Mouse (Mus musculus): ENCODE data around the gene Olfr204.
"Not testable (repeated sequence)": the region's sequence is repeated elsewhere in the genome, so short reads cannot be mapped to it uniquely, and the experiment has no call there.

Olfr204 gene

GRCm38 (mm10) chr16:59318148-59318547 lies at the start of gene Olfr204:
Gene Olfr204 (minus strand): TSS chr16:59318248.
- DNase-seq (ENCODE audit: low read depth, low spot score) = no peak

GRCm38 (mm10) chr16:59363893-59364292 lies 45.8 kb upstream of the Olfr204 start, which contains the start of gene Olfr209:
Gene Olfr209 (minus strand): TSS chr16:59363993.
- DNase-seq (ENCODE audit: low read depth, low spot score) = no peak

- DNase-seq (ENCODE audit: low read depth, low spot score) = no peak
These were observed 31.1 kb upstream of the Olfr204 start, which contains the start of gene Olfr206 for GRCm38 (mm10) chr16:59349146-59349545. Gene Olfr206 (minus strand): TSS chr16:59349246.

- DNase-seq (ENCODE audit: low read depth, low spot score) = no peak
These were observed 13.0 kb upstream of the Olfr204 start, which contains the start of gene Olfr205 for GRCm38 (mm10) chr16:59331038-59331437. Gene Olfr205 (minus strand): TSS chr16:59331138.

- not testable (repeated sequence) for DNase-seq (ENCODE audit: low read depth, low spot score)
These were observed 5.2 kb upstream of the Olfr204 start for GRCm38 (mm10) chr16:59323262-59323661.

- no peak for DNase-seq (ENCODE audit: low read depth, low spot score)
These were observed 19.5 kb downstream of the Olfr204 start, which contains the start of gene Olfr203 for GRCm38 (mm10) chr16:59298581-59298980. Gene Olfr203 (plus strand): TSS chr16:59298881.

GRCm38 (mm10) chr16:59287576-59287975 lies 30.5 kb downstream of the Olfr204 start:
- DNase-seq (ENCODE audit: low read depth, low spot score) = not testable (repeated sequence)

- no peak for DNase-seq (ENCODE audit: low read depth, low spot score)
These were observed 31.4 kb downstream of the Olfr204 start, which contains the start of gene Olfr202 for GRCm38 (mm10) chr16:59286693-59287092. Gene Olfr202 (minus strand): TSS chr16:59286793.

GRCm38 (mm10) chr16:59283476-59283875 lies 34.6 kb downstream of the Olfr204 start:
- DNase-seq (ENCODE audit: low read depth, low spot score) = no peak

GRCm38 (mm10) chr16:59280542-59280941 lies 37.5 kb downstream of the Olfr204 start:
- no peak for DNase-seq (ENCODE audit: low read depth, low spot score)

GRCm38 (mm10) chr16:59272532-59272931 lies 45.5 kb downstream of the Olfr204 start, which contains the start of gene Olfr201:
Gene Olfr201 (minus strand): TSS chr16:59272632.
- not testable (repeated sequence) for DNase-seq (ENCODE audit: low read depth, low spot score)

- DNase-seq (ENCODE audit: low read depth, low spot score) = not testable (repeated sequence)
These were observed 49.0 kb downstream of the Olfr204 start for GRCm38 (mm10) chr16:59269097-59269496.

All from telencephalon, adult 2 months (tissue).